Mouse (Mus musculus): ENCODE data around the gene Fam227a. TPM values are rescaled to one million over a fixed set of nuclear protein-coding genes. Genes with fewer than 3 reads are reported as not detected.

Gene Fam227a
- polyA plus RNA-seq, 1 experiment from 2014 or later: 1.4 TPM

GRCm38 (mm10) chr15:79689662-79690425 is 31.1 kb upstream of the Fam227a start:
- 8% methylated on average over 24 of the region's 24 CpGs for WGBS
- Histone ChIP-seq H3K27me3 (ENCODE audit: insufficient read depth, low read length) (no peaks in the 10 kb centered on the region), H3K4me2 (peak overlapping the region; percentile 98), H3K4me3 (ENCODE audit: low read depth, low read length) (peak overlapping the region; percentile 92), H3K9ac (no peak overlapping the region), H3K9me3 (ENCODE audit: low read depth, low read length) (no peaks in the 10 kb centered on the region), H3K4me1 (ENCODE audit: insufficient read depth) (peaks cover 25% of the 10 kb centered on the region), H3K27ac (ENCODE audit: low read depth) (0 out of 2 replicates have a peak overlapping the region, but pooled peaks have one; percentile 42), H3K36me3 (ENCODE audit: insufficient read depth) (peaks cover 5% of the 10 kb centered on the region; the same call in 1 of the 2 replicates)
- TF ChIP-seq CTCF (IDR thresholded peaks at IDR 0.05; ENCODE audit: low read depth): no peak
- ATAC-seq (ENCODE audit: insufficient read depth): no peak
- DNase-seq: no peak

DNA sequence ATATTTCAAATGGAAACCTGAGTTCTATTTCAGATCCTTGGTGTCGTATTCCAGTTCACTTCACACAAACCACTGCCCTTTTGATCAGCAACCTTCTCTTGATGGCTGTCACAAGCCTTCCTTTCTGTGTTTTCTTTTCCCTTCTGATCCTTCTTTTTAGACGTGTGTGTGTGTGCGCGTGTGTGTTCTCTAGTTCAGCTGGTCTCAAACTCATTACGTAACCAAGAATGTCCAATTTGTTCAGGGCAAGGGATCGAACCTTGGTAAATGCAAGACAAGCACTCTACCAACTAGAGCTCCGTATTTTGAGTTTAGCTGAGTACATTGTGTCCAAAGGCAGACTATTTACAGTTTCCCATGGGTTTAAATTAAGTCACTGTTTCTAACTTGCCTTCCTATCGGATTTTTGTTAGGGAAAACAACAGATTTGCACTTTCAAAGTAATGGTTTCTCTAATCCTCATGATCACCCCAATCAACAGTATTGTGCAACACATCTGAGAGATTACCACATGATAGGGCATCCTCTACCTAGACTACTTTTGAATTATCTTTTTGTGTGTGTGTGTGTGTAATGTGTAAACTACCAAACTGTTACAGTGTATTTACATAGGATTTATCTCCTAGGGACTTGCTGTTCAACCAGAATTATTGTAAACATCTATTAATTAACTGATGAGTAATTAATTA is 29.7 kb upstream of the Fam227a start:
- Histone ChIP-seq H3K36me3 (ENCODE audit: insufficient read depth) (peaks cover 3% of the 10 kb centered on the region; the same call in 1 of the 2 replicates), H3K9ac (peak overlapping the region; percentile 91), H3K4me3 (ENCODE audit: low read depth, low read length) (peak overlapping the region; percentile 86), H3K4me1 (ENCODE audit: insufficient read depth) (peaks cover 33% of the 10 kb centered on the region), H3K9me3 (ENCODE audit: low read depth, low read length) (no peaks in the 10 kb centered on the region), H3K27ac (ENCODE audit: low read depth) (peak overlapping the region; percentile 96), H3K4me2 (peak overlapping the region; percentile 80), H3K27me3 (ENCODE audit: insufficient read depth, low read length) (no peaks in the 10 kb centered on the region)
- ATAC-seq (ENCODE audit: insufficient read depth): no peak
- no peak for DNase-seq
- WGBS: 4% methylated on average over 8 of the region's 8 CpGs
- TF ChIP-seq CTCF (IDR thresholded peaks at IDR 0.05; ENCODE audit: low read depth): no peak

DNA sequence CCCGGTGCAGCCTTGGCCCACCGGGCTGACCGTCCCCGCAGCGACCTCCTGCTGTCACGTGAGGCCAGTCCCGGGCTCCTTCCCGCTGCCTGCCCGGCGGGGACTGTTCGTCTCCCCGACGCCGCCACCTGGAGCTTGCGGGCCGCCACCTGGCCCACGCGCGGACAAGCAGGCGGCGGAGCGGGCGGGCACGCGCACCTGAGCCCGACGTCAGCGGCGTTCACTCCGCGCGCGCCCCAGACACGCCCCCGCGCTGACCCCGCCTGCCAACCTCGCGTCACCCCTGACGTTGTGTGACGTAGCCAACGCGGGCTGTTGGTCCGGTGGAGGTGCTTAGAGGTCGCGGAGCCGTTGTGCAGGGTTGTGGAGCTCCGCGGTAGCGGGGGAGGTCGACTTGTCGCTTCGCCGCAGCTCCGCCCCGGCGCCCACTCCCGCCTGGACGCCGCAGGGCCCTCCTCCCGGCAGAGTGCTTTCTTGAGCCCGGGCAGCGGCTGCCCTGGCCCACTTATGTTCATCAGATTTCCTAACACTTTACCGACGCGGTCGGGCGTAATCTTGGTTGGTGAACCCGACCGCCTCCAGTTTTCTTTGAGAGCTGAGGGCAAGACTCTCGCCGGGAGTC is 29.0 kb upstream of the Fam227a start, which contains the start of gene Josd1:
Gene Josd1 (minus strand): TSS at position 274 of the 622 bp plus-strand sequence.
- H3K4me3 ChIP-seq (ENCODE audit: low read depth, low read length): peak within 1 kb of the TSS; percentile 86
- DNase-seq (peak; percentile 94), ATAC-seq (ENCODE audit: insufficient read depth) (peak; percentile 62)
- peak within 1 kb of the TSS; percentile 96 for H3K27ac ChIP-seq (ENCODE audit: low read depth)
- peaks cover 3% of the 10 kb centered on the region; the same call in 1 of the 2 replicates for H3K36me3 ChIP-seq (ENCODE audit: insufficient read depth)
- H3K4me2 ChIP-seq: peak within 1 kb of the TSS; percentile 80
- under 1% methylated on average over 68 of the region's 72 CpGs for WGBS
- no peaks in the 10 kb centered on the region for H3K27me3 ChIP-seq (ENCODE audit: insufficient read depth, low read length)
- peaks cover 33% of the 10 kb centered on the region for H3K4me1 ChIP-seq (ENCODE audit: insufficient read depth)
- no peak for TF ChIP-seq CTCF (IDR thresholded peaks at IDR 0.05; ENCODE audit: low read depth)
- peak within 1 kb of the TSS; percentile 91 for H3K9ac ChIP-seq
- no peaks in the 10 kb centered on the region for H3K9me3 ChIP-seq (ENCODE audit: low read depth, low read length)

DNA sequence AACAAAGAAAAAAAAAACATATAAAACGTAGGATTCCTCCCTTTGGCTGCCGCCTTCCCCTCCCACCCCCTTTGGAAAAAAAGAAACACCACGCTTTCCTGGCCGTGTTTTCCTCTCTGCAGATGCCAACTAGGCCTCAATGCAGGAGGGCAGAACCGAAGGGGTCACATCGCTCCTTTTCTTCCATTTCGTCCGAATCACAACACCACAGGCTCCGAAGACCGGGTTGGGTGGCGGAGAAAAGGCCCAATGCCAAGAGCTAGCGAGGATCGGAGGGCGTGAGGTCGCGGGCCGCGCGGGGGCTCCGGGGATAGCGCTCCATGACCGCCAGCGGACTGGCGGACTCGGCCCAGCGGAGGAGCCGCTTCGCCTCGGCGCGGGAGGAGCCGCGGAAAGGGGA is 28.4 kb upstream of the Fam227a start:
- peaks cover 3% of the 10 kb centered on the region; the same call in 1 of the 2 replicates for H3K36me3 ChIP-seq (ENCODE audit: insufficient read depth)
- peak overlapping the region; percentile 80 for H3K4me2 ChIP-seq
- no peaks in the 10 kb centered on the region for H3K9me3 ChIP-seq (ENCODE audit: low read depth, low read length)
- peak overlapping the region; percentile 86 for H3K4me3 ChIP-seq (ENCODE audit: low read depth, low read length)
- no peak for ATAC-seq (ENCODE audit: insufficient read depth)
- WGBS: 0% methylated on average over 33 of the region's 33 CpGs
- DNase-seq: peak; percentile 56
- H3K27me3 ChIP-seq (ENCODE audit: insufficient read depth, low read length): no peaks in the 10 kb centered on the region
- peaks cover 29% of the 10 kb centered on the region for H3K4me1 ChIP-seq (ENCODE audit: insufficient read depth)
- no peak for TF ChIP-seq CTCF (IDR thresholded peaks at IDR 0.05; ENCODE audit: low read depth)
- peak overlapping the region; percentile 96 for H3K27ac ChIP-seq (ENCODE audit: low read depth)
- peak overlapping the region; percentile 91 for H3K9ac ChIP-seq

GRCm38 (mm10) chr15:79686046-79686869 is 27.5 kb upstream of the Fam227a start:
- no peak for ATAC-seq (ENCODE audit: insufficient read depth)
- TF ChIP-seq CTCF (IDR thresholded peaks at IDR 0.05; ENCODE audit: low read depth): no peak
- no peak overlapping the region; the same call in 1 of the 2 replicates for H3K27ac ChIP-seq (ENCODE audit: low read depth)
- H3K27me3 ChIP-seq (ENCODE audit: insufficient read depth, low read length): no peaks in the 10 kb centered on the region
- H3K9ac ChIP-seq: peak overlapping the region; percentile 91
- H3K4me2 ChIP-seq: peak overlapping the region; percentile 80
- WGBS: 7% methylated on average over 15 of the region's 15 CpGs
- H3K9me3 ChIP-seq (ENCODE audit: low read depth, low read length): no peaks in the 10 kb centered on the region
- peaks cover 23% of the 10 kb centered on the region for H3K4me1 ChIP-seq (ENCODE audit: insufficient read depth)
- no peak for DNase-seq
- H3K4me3 ChIP-seq (ENCODE audit: low read depth, low read length): peak overlapping the region; percentile 86
- H3K36me3 ChIP-seq (ENCODE audit: insufficient read depth): peaks cover 7% of the 10 kb centered on the region; the same call in 1 of the 2 replicates

- Histone ChIP-seq H3K4me3 (ENCODE audit: low read depth, low read length) (peak overlapping the region; percentile 86), H3K27ac (ENCODE audit: low read depth) (no peak overlapping the region), H3K36me3 (ENCODE audit: insufficient read depth) (peaks cover 7% of the 10 kb centered on the region; the same call in 1 of the 2 replicates), H3K9me3 (ENCODE audit: low read depth, low read length) (no peaks in the 10 kb centered on the region), H3K9ac (peak overlapping the region; percentile 91), H3K4me2 (peak overlapping the region; percentile 80), H3K27me3 (ENCODE audit: insufficient read depth, low read length) (no peaks in the 10 kb centered on the region), H3K4me1 (ENCODE audit: insufficient read depth) (peaks cover 23% of the 10 kb centered on the region)
- ATAC-seq (ENCODE audit: insufficient read depth): no peak
- 25% methylated on average over 6 of the region's 6 CpGs for WGBS
- no peak for TF ChIP-seq CTCF (IDR thresholded peaks at IDR 0.05; ENCODE audit: low read depth)
- no peak for DNase-seq
Measured at GRCm38 (mm10) chr15:79685141-79685641, 26.4 kb upstream of the Fam227a start.
